ENCODE assay signal across 15 mouse cellular contexts in genomic region chr5:99694712-99695360, GRCm38 (mm10). TPM values are rescaled to one million over a fixed set of nuclear protein-coding genes. Genes with fewer than 3 reads are reported as not detected.
A peak's percentile ranks its signal among the peaks of the same experiment; 100 is the strongest.
DNase-seq lines count a peak whose midpoint lies in the region; ATAC-seq and TF ChIP-seq lines count a peak whose summit lies in the region.
"Had no signal": no experiment of that assay in that cellular context is flagged by ENCODE, and none has a peak within 500 bp of the region (broad histone marks: within the 10 kb centered on the region; RNA-seq: fewer than 3 reads in every experiment).

No protein-coding gene starts in this region.

- H3K9me3 ChIP-seq in forebrain, embryonic 14.5 days (replicated peaks; ENCODE audit: control insufficient read depth, low read length) = no peaks in the 10 kb centered on the region
- H3K9me3 ChIP-seq in forebrain, embryonic 11.5 days (ENCODE audit: control insufficient read depth, low read length) = no peaks in the 10 kb centered on the region
- H3K9me3 ChIP-seq in liver, embryonic 11.5 days (ENCODE audit: control insufficient read depth, low read length) = no peaks in the 10 kb centered on the region
- H3K9me3 ChIP-seq in midbrain, embryonic 15.5 days = no peaks in the 10 kb centered on the region
- H3K9me3 ChIP-seq: embryonic facial prominence, embryonic 10.5 days; limb, embryonic 12.5 days had no signal

- H3K9ac ChIP-seq in forebrain, embryonic 14.5 days (ENCODE audit: low read length) = no peak overlapping the region
- no peak overlapping the region for H3K9ac ChIP-seq in forebrain, embryonic 11.5 days (ENCODE audit: low read length)
- H3K9ac ChIP-seq in liver, adult 2 months (ENCODE audit: low read depth, low read length) = no peak overlapping the region
- H3K9ac ChIP-seq in liver, embryonic 11.5 days (ENCODE audit: low read depth, low read length) = no peak overlapping the region
- H3K9ac ChIP-seq in midbrain, embryonic 15.5 days = no peak overlapping the region
- H3K9ac ChIP-seq: limb, embryonic 12.5 days had no signal

- H3K4me3 ChIP-seq in forebrain, embryonic 14.5 days (ENCODE audit: low read depth, low read length) = no peak overlapping the region
- no peak overlapping the region for H3K4me3 ChIP-seq in forebrain, embryonic 11.5 days (ENCODE audit: low read depth, low read length)
- no peak overlapping the region for H3K4me3 ChIP-seq in liver, adult 2 months (ENCODE audit: insufficient read depth, low read depth, low read length)
- H3K4me3 ChIP-seq in liver, embryonic 11.5 days (ENCODE audit: low read depth, low read length) = no peak overlapping the region
- H3K4me3 ChIP-seq in midbrain, embryonic 15.5 days = no peak overlapping the region
- H3K4me3 ChIP-seq: embryonic facial prominence, embryonic 10.5 days; limb, embryonic 12.5 days had no signal

- peaks cover 4% of the 10 kb centered on the region; the same call in 1 of the 2 replicates for H3K4me1 ChIP-seq in forebrain, embryonic 14.5 days (ENCODE audit: control insufficient read depth, insufficient read depth, low read length)
- no peaks in the 10 kb centered on the region for H3K4me1 ChIP-seq in forebrain, embryonic 11.5 days (replicated peaks; ENCODE audit: control insufficient read depth, insufficient read depth, low read length)
- H3K4me1 ChIP-seq in liver, adult 2 months (ENCODE audit: control insufficient read depth, insufficient read depth, low read length) = no peaks in the 10 kb centered on the region
- peaks cover 3% of the 10 kb centered on the region; the same call in 1 of the 2 replicates for H3K4me1 ChIP-seq in liver, embryonic 11.5 days (replicated peaks; ENCODE audit: control insufficient read depth, insufficient read depth, low read length)
- H3K4me1 ChIP-seq in midbrain, embryonic 15.5 days = no peaks in the 10 kb centered on the region

- H3K27me3 ChIP-seq in forebrain, embryonic 14.5 days (replicated peaks; ENCODE audit: control insufficient read depth, insufficient read depth, low read length) = no peaks in the 10 kb centered on the region
- no peaks in the 10 kb centered on the region for H3K27me3 ChIP-seq in forebrain, embryonic 11.5 days (ENCODE audit: control insufficient read depth, insufficient read depth, low read length)
- peaks cover 4% of the 10 kb centered on the region; the same call in 1 of the 2 replicates for H3K27me3 ChIP-seq in liver, adult 2 months (ENCODE audit: control insufficient read depth, insufficient read depth, low read length)
- H3K27me3 ChIP-seq in liver, embryonic 11.5 days (replicated peaks; ENCODE audit: control insufficient read depth, insufficient read depth, low read length) = no peaks in the 10 kb centered on the region
- H3K27me3 ChIP-seq in midbrain, embryonic 15.5 days (replicated peaks) = no peaks in the 10 kb centered on the region
- H3K27me3 ChIP-seq: limb, embryonic 12.5 days had no signal

- H3K79me2 ChIP-seq in liver, adult 2 months (ENCODE audit: control insufficient read depth, insufficient read depth, low read length) = no peaks in the 10 kb centered on the region

- H3K4me2 ChIP-seq in forebrain, embryonic 14.5 days (ENCODE audit: low read length) = no peak overlapping the region
- no peak overlapping the region for H3K4me2 ChIP-seq in forebrain, embryonic 11.5 days (ENCODE audit: low read depth, low read length, severe bottlenecking)
- H3K4me2 ChIP-seq in liver, embryonic 11.5 days = no peak overlapping the region
- no peak overlapping the region for H3K4me2 ChIP-seq in midbrain, embryonic 15.5 days
- H3K4me2 ChIP-seq: limb, embryonic 12.5 days had no signal

- no peak for TF ChIP-seq CTCF in liver, adult 2 months (IDR thresholded peaks at IDR 0.05; ENCODE audit: low read depth, low read length)

- no peaks in the 10 kb centered on the region for H3K36me3 ChIP-seq in forebrain, embryonic 14.5 days (ENCODE audit: control insufficient read depth, insufficient read depth, low read length)
- H3K36me3 ChIP-seq in forebrain, embryonic 11.5 days (ENCODE audit: control insufficient read depth, insufficient read depth, low read length) = no peaks in the 10 kb centered on the region
- H3K36me3 ChIP-seq in liver, adult 2 months (ENCODE audit: control insufficient read depth, insufficient read depth, low read length) = no peaks in the 10 kb centered on the region
- no peaks in the 10 kb centered on the region for H3K36me3 ChIP-seq in liver, embryonic 11.5 days (ENCODE audit: control insufficient read depth, insufficient read depth, low read length)
- no peaks in the 10 kb centered on the region for H3K36me3 ChIP-seq in midbrain, embryonic 15.5 days (replicated peaks)
- H3K36me3 ChIP-seq: embryonic facial prominence, embryonic 10.5 days; limb, embryonic 12.5 days had no signal

- no peak overlapping the region for H3K27ac ChIP-seq in forebrain, embryonic 14.5 days (ENCODE audit: low read depth, low read length)
- no peak overlapping the region for H3K27ac ChIP-seq in forebrain, embryonic 11.5 days (ENCODE audit: low read depth, low read length)
- no peak overlapping the region for H3K27ac ChIP-seq in liver, adult 2 months (replicated peaks; ENCODE audit: insufficient read depth, low read depth, low read length)
- H3K27ac ChIP-seq in liver, embryonic 11.5 days (ENCODE audit: low read depth, low read length) = no peak overlapping the region
- no peak overlapping the region for H3K27ac ChIP-seq in midbrain, embryonic 15.5 days
- H3K27ac ChIP-seq: embryonic facial prominence, embryonic 10.5 days; limb, embryonic 12.5 days had no signal

- peak; percentile 46 for DNase-seq in forebrain, embryonic 14.5 days (ENCODE audit: low spot score)
- no peak for DNase-seq in forebrain, embryonic 11.5 days (ENCODE audit: low spot score)
- peak; percentile 31 for DNase-seq in liver, adult 2 months (ENCODE audit: extremely low read depth, low read depth, low spot score)
- DNase-seq in liver, embryonic 11.5 days (ENCODE audit: low spot score) = no peak
- DNase-seq in layer of hippocampus, adult 18-20 months (ENCODE audit: low spot score in 2 of 2) = peak; percentile 14 to 62
- no peak for DNase-seq in adrenal gland, postnatal 10 days
- no peak for DNase-seq in thymus, postnatal 14 days
- DNase-seq: adrenal gland, postnatal 25 days; cerebellum, adult 18-20 months; kidney, postnatal 10 days; lung, adult 2 months; thymus, postnatal 4 days had no signal

- WGBS in forebrain, embryonic 14.5 days = 70% methylated on average over 13 of the region's 13 CpGs
- WGBS in forebrain, embryonic 11.5 days = 85% methylated on average over 13 of the region's 13 CpGs
- 76% methylated on average over 13 of the region's 13 CpGs for WGBS in liver, adult 2 months
- WGBS in liver, embryonic 11.5 days = 84% methylated on average over 13 of the region's 13 CpGs
- 66% methylated on average over 13 of the region's 13 CpGs for WGBS in midbrain, embryonic 15.5 days

- no peak for ATAC-seq in forebrain, embryonic 14.5 days
- no peak for ATAC-seq in forebrain, embryonic 11.5 days (replicated peaks; ENCODE audit: low FRiP score)
- no peak for ATAC-seq in liver, embryonic 11.5 days (replicated peaks; ENCODE audit: low FRiP score)
- 0 out of 2 replicates have a peak, but pooled peaks have one; percentile 31 for ATAC-seq in midbrain, embryonic 15.5 days (replicated peaks)

- no peak for TF ChIP-seq POLR2A in liver, adult 2 months (IDR thresholded peaks at IDR 0.05; ENCODE audit: extremely low read depth, insufficient read depth, low read length)

RNA-seq across cellular contexts. Expression of gene Rasgef1b, which starts 34.0 kb away (rescaled TPM):
- polyA plus RNA-seq in forebrain, embryonic 14.5 days (2014; fragmentation: Nextera tagmentation; extraction: Ambion mirVana) = 97.5 and 105 TPM in 2 replicates
- 21.5 and 25.5 TPM in 2 replicates for polyA plus RNA-seq in forebrain, embryonic 11.5 days (2014; fragmentation: Nextera tagmentation; extraction: Ambion mirVana)
- 20.4 and 30.3 TPM in 2 replicates for total RNA-seq in liver, adult 2 months (2014; rRNA removed)
- polyA plus RNA-seq in liver, adult 2 months (2012; rRNA removed) = 4.0 and 4.3 TPM in 2 replicates
- polyA plus RNA-seq in liver, embryonic 11.5 days (2014; fragmentation: Nextera tagmentation; extraction: Ambion mirVana) = 11.2 and 13.3 TPM in 2 replicates
- 10 to 100 TPM in 1 of 2 experiments, 1 to 10 TPM in 1; 9.3 to 11.2 TPM for total RNA-seq in layer of hippocampus, adult 18-20 months (2021)
- polyA plus RNA-seq in midbrain, embryonic 15.5 days (2015; fragmentation: Nextera tagmentation; extraction: Ambion mirVana) = 65.7 and 68.2 TPM in 2 replicates
- 10 to 100 TPM in 1 of 2 experiments, 1 to 10 TPM in 1; 9.3 to 13.7 TPM for total RNA-seq in adrenal gland, postnatal 10 days (2021)

Comparison
In these comparisons a context has a peak if more than half of its experiments do, and no peak if none do; other contexts are left out.
1. DNase-seq: peak in forebrain, embryonic 14.5 days (single experiment), liver, adult 2 months (single experiment) and layer of hippocampus, adult 18-20 months (2 of 2); none in forebrain, embryonic 11.5 days (single experiment), liver, embryonic 11.5 days (single experiment), adrenal gland, postnatal 10 days (single experiment) and thymus, postnatal 14 days (single experiment).